Mouse (Mus musculus) lung, postnatal 4 days (tissue): ENCODE results near the gene Ly6f.
"Not testable (repeated sequence)": the region's sequence is repeated elsewhere in the genome, so short reads cannot be mapped to it uniquely, and the experiment has no call there.

Experiments
- DNase-seq, 2 experiments: peaks; one replicate each; pipeline ENCODE4 v3.0.0; 2021

The Ly6f gene

GRCm38 (mm10) chr15:75268121-75268520 lies at the start of gene Ly6f:
Gene Ly6f (plus strand): TSS chr15:75268421.
- DNase-seq, result no peak

GRCm38 (mm10) chr15:75221942-75222341 lies 46.3 kb upstream of the Ly6f start:
- DNase-seq, result no peak

GRCm38 (mm10) chr15:75237736-75238288 lies 30.4 kb upstream of the Ly6f start:
- no peak for DNase-seq

- no peak for DNase-seq
Observed at GRCm38 (mm10) chr15:75240558-75240957, 27.7 kb upstream of the Ly6f start.

- no peak for DNase-seq
Observed at GRCm38 (mm10) chr15:75242756-75243640, 25.2 kb upstream of the Ly6f start.

GRCm38 (mm10) chr15:75254671-75255070 lies 13.6 kb upstream of the Ly6f start:
- DNase-seq, result no peak

- no peak for DNase-seq
Observed at GRCm38 (mm10) chr15:75265863-75266262, 2.4 kb upstream of the Ly6f start.

GRCm38 (mm10) chr15:75266626-75267025 lies 1.6 kb upstream of the Ly6f start:
- no peak for DNase-seq

- DNase-seq, result no peak
Observed at GRCm38 (mm10) chr15:75268916-75269829, 952 bp downstream of the Ly6f start.

GRCm38 (mm10) chr15:75270169-75270568 lies 1.9 kb downstream of the Ly6f start:
- DNase-seq, result no peak

GRCm38 (mm10) chr15:75270691-75271362 lies 2.6 kb downstream of the Ly6f start:
- no peak for DNase-seq

GRCm38 (mm10) chr15:75271426-75271825 lies 3.2 kb downstream of the Ly6f start:
- no peak for DNase-seq

GRCm38 (mm10) chr15:75271891-75272290 lies 3.7 kb downstream of the Ly6f start:
- DNase-seq, result no peak

GRCm38 (mm10) chr15:75281991-75282390 lies 13.8 kb downstream of the Ly6f start:
- not testable (repeated sequence) for DNase-seq

- not testable (repeated sequence) for DNase-seq
Observed at GRCm38 (mm10) chr15:75286512-75286911, 18.3 kb downstream of the Ly6f start.

- DNase-seq, result no peak
Observed at GRCm38 (mm10) chr15:75292377-75292776, 24.2 kb downstream of the Ly6f start.

GRCm38 (mm10) chr15:75293873-75294385 lies 25.7 kb downstream of the Ly6f start:
- no peak for DNase-seq

- DNase-seq, result no peak
Observed at GRCm38 (mm10) chr15:75306101-75306500, 37.9 kb downstream of the Ly6f start.

- DNase-seq, result no peak
Observed at GRCm38 (mm10) chr15:75309186-75309585, 41.0 kb downstream of the Ly6f start.

GRCm38 (mm10) chr15:75309946-75310345 lies 41.7 kb downstream of the Ly6f start:
- DNase-seq, result no peak

GRCm38 (mm10) chr15:75314421-75314820 lies 46.2 kb downstream of the Ly6f start:
- no peak for DNase-seq

- no peak for DNase-seq
Observed at GRCm38 (mm10) chr15:75317255-75317654, 49.0 kb downstream of the Ly6f start.
